Mouse (Mus musculus): Measurements from ENCODE around the gene Sdhaf1.

The Sdhaf1 gene

GRCm38 (mm10) chr7:30295103-30295502, 28.6 kb downstream of the Sdhaf1 start:
- DNase-seq (ENCODE audit: extremely low spot score, low read depth, low spot score) = no peak

DNA sequence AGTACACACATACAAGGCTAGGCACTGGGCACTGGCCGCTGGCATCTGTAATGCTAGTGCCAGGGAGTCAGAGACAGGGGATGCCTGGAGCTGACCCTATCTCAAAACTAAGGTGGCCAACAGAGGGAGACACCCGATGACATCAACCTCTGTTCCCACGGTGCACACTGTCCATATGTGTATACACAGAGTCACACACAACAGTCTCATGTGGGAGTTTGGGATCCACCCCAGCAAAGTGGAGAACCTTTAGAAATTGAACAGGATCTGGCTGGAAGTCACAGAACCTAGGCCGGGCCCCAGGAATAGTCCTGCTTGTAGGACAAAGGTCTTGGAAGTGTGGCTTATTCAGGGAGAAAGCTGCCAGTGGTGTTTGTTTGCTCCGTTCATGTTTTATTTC, 29.4 kb downstream of the Sdhaf1 start:
- no peak for DNase-seq (ENCODE audit: extremely low spot score, low read depth, low spot score)

DNA sequence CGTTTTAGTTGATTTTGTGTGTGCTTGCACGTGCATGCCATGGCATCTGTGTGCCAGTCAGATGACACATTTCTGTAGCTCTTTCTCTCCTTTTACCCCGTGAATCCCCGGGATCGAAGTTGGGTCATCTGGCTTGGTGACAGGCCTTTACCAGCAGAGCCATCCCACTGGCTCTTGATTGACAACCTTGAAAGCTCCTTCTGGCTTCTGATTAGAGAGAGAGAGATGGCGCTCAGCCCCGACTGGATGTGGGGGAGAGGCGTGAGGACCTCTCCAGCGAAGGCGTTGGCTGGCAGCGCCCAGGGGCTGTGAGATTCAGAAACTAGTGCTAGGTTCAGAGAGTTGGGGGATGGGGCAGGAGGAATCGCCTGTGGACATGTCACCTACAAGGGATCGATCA, 29.9 kb downstream of the Sdhaf1 start:
- DNase-seq (ENCODE audit: extremely low spot score, low read depth, low spot score) = no peak

GRCm38 (mm10) chr7:30291215-30292131, 32.2 kb downstream of the Sdhaf1 start, which contains the start of gene Clip3:
Clip3 (plus strand) TSS chr7:30291728.
- peak; percentile 22 for DNase-seq (ENCODE audit: extremely low spot score, low read depth, low spot score)

- no peak for DNase-seq (ENCODE audit: extremely low spot score, low read depth, low spot score)
Measured at GRCm38 (mm10) chr7:30289714-30290399, 33.8 kb downstream of the Sdhaf1 start.

GRCm38 (mm10) chr7:30289071-30289713, 34.5 kb downstream of the Sdhaf1 start:
- DNase-seq (ENCODE audit: extremely low spot score, low read depth, low spot score) = no peak

GRCm38 (mm10) chr7:30288046-30288445, 35.6 kb downstream of the Sdhaf1 start:
- DNase-seq (ENCODE audit: extremely low spot score, low read depth, low spot score) = no peak

- no peak for DNase-seq (ENCODE audit: extremely low spot score, low read depth, low spot score)
Measured at GRCm38 (mm10) chr7:30286701-30287410, 36.8 kb downstream of the Sdhaf1 start.

- no peak for DNase-seq (ENCODE audit: extremely low spot score, low read depth, low spot score)
Measured at GRCm38 (mm10) chr7:30282740-30283139, 41.0 kb downstream of the Sdhaf1 start.

- no peak for DNase-seq (ENCODE audit: extremely low spot score, low read depth, low spot score)
Measured at GRCm38 (mm10) chr7:30281522-30281921, 42.2 kb downstream of the Sdhaf1 start.

GRCm38 (mm10) chr7:30280670-30281138, 43.0 kb downstream of the Sdhaf1 start:
- peak; percentile 62 for DNase-seq (ENCODE audit: extremely low spot score, low read depth, low spot score)

- DNase-seq (ENCODE audit: extremely low spot score, low read depth, low spot score) = peak; percentile 82
Measured at GRCm38 (mm10) chr7:30279951-30280669, 43.6 kb downstream of the Sdhaf1 start, which contains the start of the genes Thap8 and Wdr62. Thap8 (plus strand) TSS chr7:30280094. Wdr62 (minus strand) TSS chr7:30280419.

DNA sequence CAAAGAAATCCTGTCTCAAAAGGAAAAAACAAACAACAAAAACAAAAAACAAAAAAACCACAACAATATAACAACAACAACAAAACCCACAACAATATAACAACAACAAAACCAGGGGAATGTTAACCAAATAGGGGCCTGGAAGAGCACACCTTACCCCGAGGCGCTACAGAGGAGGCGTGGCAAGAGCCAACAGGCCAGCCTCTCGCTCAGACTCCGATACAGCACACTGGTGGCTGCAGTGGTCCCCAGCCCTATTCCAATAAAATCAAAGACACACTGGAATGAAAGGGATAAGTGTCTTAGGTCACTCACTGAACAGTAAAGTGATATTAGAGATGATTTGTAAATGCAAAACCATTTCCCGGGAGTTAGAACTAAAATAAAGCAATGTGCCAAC, 44.2 kb downstream of the Sdhaf1 start:
- DNase-seq (ENCODE audit: extremely low spot score, low read depth, low spot score) = peak; percentile 46

DNA sequence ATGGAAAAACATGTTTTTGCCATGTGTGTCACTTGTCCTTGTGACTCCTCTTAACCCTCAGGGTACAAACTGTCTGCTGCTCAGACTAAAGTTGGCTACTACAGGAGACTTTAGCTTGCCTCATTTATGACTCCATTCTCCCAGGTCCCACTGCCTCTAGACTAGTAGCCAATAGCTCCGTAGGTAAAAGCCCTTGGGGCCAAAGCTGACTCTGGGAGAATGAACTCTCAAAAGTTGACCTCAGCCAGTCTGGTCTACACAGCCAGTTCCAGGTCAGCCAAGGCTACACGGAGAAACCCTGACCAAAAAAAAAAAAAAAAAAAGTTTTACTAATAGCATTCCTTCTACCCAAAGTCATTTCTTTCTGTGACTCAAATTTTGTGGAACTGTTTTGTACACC, 44.8 kb downstream of the Sdhaf1 start:
- DNase-seq (ENCODE audit: extremely low spot score, low read depth, low spot score) = no peak

DNA sequence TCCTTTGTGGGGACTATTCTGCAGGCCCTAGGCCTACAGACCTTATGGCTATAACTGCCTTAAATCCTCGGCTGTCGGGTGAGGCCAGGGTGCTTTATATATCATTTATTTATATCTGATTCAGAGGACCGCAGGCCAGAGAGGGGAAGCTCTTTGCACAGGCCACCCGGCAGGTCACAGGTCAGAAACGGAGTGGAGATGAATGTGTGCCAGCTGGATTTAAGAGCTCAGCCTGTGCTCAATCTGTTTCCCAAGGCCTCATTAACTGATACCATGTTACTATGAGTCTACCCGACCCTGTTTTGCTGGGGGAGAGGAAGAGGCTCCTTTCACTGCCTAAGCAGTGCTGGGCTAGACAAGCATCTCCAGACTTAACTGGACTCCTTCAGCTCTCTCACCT, 49.3 kb downstream of the Sdhaf1 start:
- DNase-seq (ENCODE audit: extremely low spot score, low read depth, low spot score) = no peak

All from hindlimb bud, embryonic 11.5 days (tissue).